Mouse (Mus musculus) forebrain, embryonic 14.5 days (tissue): ENCODE measurements around the gene Chrna1. TPM values are rescaled to one million over a fixed set of nuclear protein-coding genes. Genes with fewer than 3 reads are reported as not detected.

Experiments
- ATAC-seq: fragments of 200-750 bp; cut with Nextera tagmentation; 2 replicates; pipeline ENCODE4 v1.8.0; 2017; ENCODE audit warnings: mild to moderate bottlenecking, moderate library complexity
- DNase-seq: peaks from one replicate; pipeline ENCODE4 v3.0.0-alpha.2; 2015; ENCODE audit warnings: low spot score
- H3K27ac ChIP-seq: fragments of 300-500 bp; sonication (generic); 2 replicates; pipeline ENCODE4 v1.5.1; 2014; ENCODE audit warnings: low read depth, mild to moderate bottlenecking, control low read depth, low read length, moderate library complexity
- H3K27me3 ChIP-seq: fragments of 300-500 bp; sonication (generic); replicated peaks from 2 replicates; pipeline ENCODE4 v1.6.1; 2014; ENCODE audit warnings: low read length, control low read depth, mixed read lengths; ENCODE audit not compliant: control insufficient read depth, insufficient read depth
- H3K36me3 ChIP-seq: fragments of 300-500 bp; sonication (generic); 2 replicates; pipeline ENCODE4 v1.6.1; 2014; ENCODE audit warnings: low read length, control low read depth; ENCODE audit not compliant: control insufficient read depth, insufficient read depth
- H3K4me1 ChIP-seq: fragments of 300-500 bp; sonication (generic); 2 replicates; pipeline ENCODE4 v1.6.1; 2014; ENCODE audit warnings: antibody characterized with exemption, low read length, control low read depth; ENCODE audit not compliant: control insufficient read depth, insufficient read depth
- H3K4me2 ChIP-seq: fragments of 300-500 bp; sonication (generic); 2 replicates; pipeline ENCODE4 v1.6.1; 2014; ENCODE audit warnings: mild to moderate bottlenecking, control low read depth, low read length
- H3K4me3 ChIP-seq: fragments of 300-500 bp; sonication (generic); 2 replicates; pipeline ENCODE4 v1.5.1; 2014; ENCODE audit warnings: low read depth, low read length, control low read depth
- H3K9ac ChIP-seq: fragments of 300-500 bp; sonication (generic); 2 replicates; pipeline ENCODE4 v1.6.1; 2014; ENCODE audit warnings: mild to moderate bottlenecking, low read length, control low read depth, moderate library complexity
- H3K9me3 ChIP-seq: fragments of 300-500 bp; sonication (generic); replicated peaks from 2 replicates; pipeline ENCODE4 v1.6.1; 2016; ENCODE audit warnings: low read length, control low read depth, mixed read lengths; ENCODE audit not compliant: control insufficient read depth
- whole genome bisulfite sequencing: fragments of 180-500 bp; shearing (Covaris S2); extraction: QIAGEN DNeasy Blood & Tissue Kit; methylation state at CpG from one replicate; pipeline ENCODE4 v1.1.7; 2014; 5-methylcytosine and 5-hydroxymethylcytosine counted together
- polyA plus RNA-seq: library from polyadenylated mRNA; unstranded; fragments of >200 nt; fragmentation: Nextera tagmentation; extraction: Ambion mirVana; gene quantifications from 2 replicates; pipeline ENCODE4 v1.2.1, GENCODE M21; 2014

Chrna1 gene
- polyA plus RNA-seq, 1 experiment from 2014 or later, result 0.09 TPM

DNA sequence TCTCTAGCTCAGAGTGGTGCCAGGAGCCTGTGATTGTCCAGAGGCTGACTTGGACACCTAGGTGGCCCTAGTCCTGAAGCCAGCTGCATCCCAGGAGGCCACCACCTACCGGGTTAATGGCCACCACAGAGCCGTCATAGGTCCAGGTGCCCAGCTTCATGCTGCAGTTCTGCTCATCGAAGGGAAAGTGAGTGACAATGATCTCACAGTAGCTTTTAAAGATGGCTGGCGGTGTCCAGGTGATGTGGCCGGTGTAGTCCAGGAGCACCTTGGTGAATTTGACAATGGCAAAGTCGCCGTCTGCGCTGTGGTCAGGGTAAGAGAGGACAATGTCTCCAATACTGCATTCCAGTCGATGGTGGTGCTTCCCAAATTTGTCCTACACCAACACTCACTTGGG lies 8.8 kb downstream of the Chrna1 start:
- Histone ChIP-seq H3K4me3 (no peak overlapping the region), H3K4me2 (no peak overlapping the region), H3K4me1 (peaks cover 4% of the 10 kb centered on the region; the same call in 1 of the 2 replicates), H3K36me3 (no peaks in the 10 kb centered on the region), H3K27me3 (no peaks in the 10 kb centered on the region), H3K9me3 (no peaks in the 10 kb centered on the region), H3K9ac (no peak overlapping the region), H3K27ac (no peak overlapping the region)
- DNase-seq (no peak), ATAC-seq (no peak)
- 95% methylated on average over 9 of the region's 9 CpGs for WGBS

DNA sequence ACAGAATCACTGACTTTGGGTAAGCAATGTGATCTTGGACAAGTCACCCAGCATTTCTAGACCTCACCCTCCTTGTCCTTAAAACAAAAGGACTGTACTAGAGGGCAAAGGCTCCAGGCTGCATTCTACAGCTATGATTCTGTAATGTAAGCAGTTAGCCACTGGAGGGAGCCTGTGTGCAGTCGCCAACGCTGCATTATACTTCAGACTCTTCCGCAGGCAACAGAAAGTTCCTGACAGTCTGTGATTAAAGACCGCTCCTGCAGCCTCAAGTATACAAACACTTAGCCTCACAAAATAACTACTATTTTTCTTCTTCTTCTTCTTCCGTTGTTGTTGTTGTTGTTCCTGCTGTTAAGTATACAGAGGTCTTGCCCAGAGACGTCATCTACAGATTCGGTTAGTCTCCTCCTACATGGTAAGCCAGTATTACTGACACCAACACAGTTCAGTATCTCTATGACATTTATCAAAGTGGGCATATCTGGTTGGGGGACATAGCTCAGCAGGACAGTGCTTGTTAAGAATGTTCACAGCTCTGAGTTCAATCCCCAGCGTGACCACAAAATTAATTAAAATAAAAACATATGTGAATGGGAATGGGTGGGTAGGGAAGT lies 13.0 kb downstream of the Chrna1 start:
- H3K27ac ChIP-seq, result no peak overlapping the region
- no peaks in the 10 kb centered on the region for H3K9me3 ChIP-seq
- 26% methylated on average over 8 of the region's 8 CpGs for whole genome bisulfite sequencing
- no peaks in the 10 kb centered on the region for H3K4me1 ChIP-seq
- DNase-seq (peak; percentile 82), ATAC-seq (peak; percentile 65)
- H3K4me3 ChIP-seq, result no peak overlapping the region
- H3K4me2 ChIP-seq, result 0 out of 2 replicates have a peak overlapping the region, but pooled peaks have one; percentile 26
- H3K9ac ChIP-seq, result no peak overlapping the region
- no peaks in the 10 kb centered on the region for H3K27me3 ChIP-seq
- H3K36me3 ChIP-seq, result no peaks in the 10 kb centered on the region

DNA sequence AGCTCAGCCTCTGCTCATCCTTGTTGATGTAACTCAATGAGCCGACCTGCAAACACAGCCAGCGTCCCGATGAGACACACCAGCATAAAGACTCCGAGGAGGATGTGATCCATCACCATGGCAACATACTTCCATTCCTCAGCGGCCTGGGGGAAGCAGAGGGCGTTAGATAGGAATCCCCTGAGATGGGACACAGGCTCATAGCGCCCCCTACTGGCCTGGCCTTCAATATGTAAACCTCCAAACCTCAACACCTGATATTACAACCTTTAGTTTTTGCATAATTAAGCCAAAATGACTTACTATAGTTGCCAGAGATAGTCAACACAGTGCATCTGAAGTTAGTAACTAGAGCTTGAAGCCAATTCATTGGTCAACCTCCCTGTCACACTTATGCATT lies 14.0 kb downstream of the Chrna1 start:
- WGBS, result 18% methylated on average over 7 of the region's 7 CpGs
- no peak overlapping the region for H3K4me3 ChIP-seq
- DNase-seq (peak; percentile 55), ATAC-seq (no peak)
- no peak overlapping the region for H3K9ac ChIP-seq
- H3K9me3 ChIP-seq, result no peaks in the 10 kb centered on the region
- H3K27ac ChIP-seq, result no peak overlapping the region
- no peaks in the 10 kb centered on the region for H3K36me3 ChIP-seq
- H3K4me2 ChIP-seq, result no peak overlapping the region
- H3K4me1 ChIP-seq, result peaks cover 4% of the 10 kb centered on the region; the same call in 1 of the 2 replicates
- no peaks in the 10 kb centered on the region for H3K27me3 ChIP-seq

DNA sequence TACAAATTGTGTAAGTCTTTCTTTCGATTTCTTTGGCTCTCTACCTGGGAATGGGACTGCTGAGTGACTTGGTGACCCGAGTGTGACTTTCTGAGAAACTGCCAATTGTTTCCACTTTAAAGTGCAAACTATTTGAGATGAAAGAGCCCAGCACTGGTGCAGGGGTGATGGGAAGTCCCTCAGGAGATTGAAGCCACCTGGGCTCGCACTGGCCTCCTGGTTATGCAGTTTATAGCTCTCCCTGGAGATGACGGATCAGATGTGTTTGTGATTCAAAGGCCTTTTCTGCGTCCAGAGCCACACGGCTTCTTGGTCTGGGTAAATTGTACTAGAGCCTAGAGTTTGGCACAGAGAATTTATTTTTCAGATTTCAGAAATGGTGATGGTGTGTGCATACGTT lies 16.4 kb downstream of the Chrna1 start:
- no peaks in the 10 kb centered on the region for H3K36me3 ChIP-seq
- ATAC-seq, result no peak
- H3K4me3 ChIP-seq, result no peak overlapping the region
- DNase-seq, result no peak
- H3K27me3 ChIP-seq, result no peaks in the 10 kb centered on the region
- H3K9me3 ChIP-seq, result no peaks in the 10 kb centered on the region
- H3K9ac ChIP-seq, result no peak overlapping the region
- H3K27ac ChIP-seq, result no peak overlapping the region
- H3K4me1 ChIP-seq, result peaks cover 4% of the 10 kb centered on the region; the same call in 1 of the 2 replicates
- 87% methylated on average over 7 of the region's 7 CpGs for WGBS
- no peak overlapping the region for H3K4me2 ChIP-seq

DNA sequence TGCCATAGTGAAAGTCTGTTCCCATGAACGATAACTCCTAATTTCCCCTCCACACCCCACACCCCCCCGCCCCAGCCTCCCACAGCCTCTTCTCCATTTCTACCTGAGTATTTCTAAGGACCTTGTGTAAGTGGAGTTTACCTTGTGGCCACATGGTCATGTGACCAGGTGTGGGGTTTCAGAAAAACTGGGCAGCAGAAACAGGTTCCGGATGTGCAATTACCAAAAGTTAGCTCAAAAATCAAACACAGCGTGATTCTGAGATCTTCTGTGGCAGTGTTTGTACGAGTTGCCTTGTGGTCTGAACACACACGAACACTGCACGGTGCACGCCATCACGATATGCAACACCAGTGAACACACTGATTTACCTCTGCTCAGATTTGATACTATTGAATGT lies 17.5 kb downstream of the Chrna1 start:
- Histone ChIP-seq H3K4me1 (peaks cover 4% of the 10 kb centered on the region; the same call in 1 of the 2 replicates), H3K9me3 (no peaks in the 10 kb centered on the region), H3K27me3 (no peaks in the 10 kb centered on the region), H3K9ac (no peak overlapping the region), H3K4me3 (no peak overlapping the region), H3K36me3 (no peaks in the 10 kb centered on the region), H3K4me2 (no peak overlapping the region), H3K27ac (no peak overlapping the region)
- 94% methylated on average over 9 of the region's 9 CpGs for WGBS
- ATAC-seq, result no peak
- no peak for DNase-seq

DNA sequence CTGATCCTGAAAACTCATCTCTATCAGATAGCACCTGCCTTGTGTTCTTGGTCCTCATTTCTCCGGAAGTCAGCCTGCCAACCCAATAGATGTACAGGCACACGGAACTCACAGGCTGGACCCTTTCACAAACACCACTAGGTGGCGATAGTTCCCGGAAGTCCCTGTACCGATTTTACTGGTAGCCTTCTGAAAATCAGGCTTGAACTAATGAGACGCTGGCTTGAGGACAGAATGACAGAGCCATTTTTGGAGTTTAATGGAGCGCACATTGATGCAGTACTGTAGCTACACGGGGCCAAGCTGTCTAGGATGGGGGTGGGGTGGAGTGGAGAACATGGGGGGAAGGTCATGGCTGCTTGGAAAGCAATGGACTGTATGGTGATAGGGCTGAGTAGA lies 18.5 kb downstream of the Chrna1 start:
- Histone ChIP-seq H3K27me3 (no peaks in the 10 kb centered on the region), H3K9ac (peak overlapping the region; percentile 54; the same call in 1 of the 2 replicates), H3K36me3 (no peaks in the 10 kb centered on the region), H3K4me2 (peak overlapping the region; percentile 66), H3K4me1 (peaks cover 4% of the 10 kb centered on the region; the same call in 1 of the 2 replicates), H3K9me3 (no peaks in the 10 kb centered on the region), H3K4me3 (peak overlapping the region; percentile 32), H3K27ac (no peak overlapping the region)
- DNase-seq (peak; percentile 89), ATAC-seq (peak; percentile 74)
- 2% methylated on average over 8 of the region's 8 CpGs for WGBS

DNA sequence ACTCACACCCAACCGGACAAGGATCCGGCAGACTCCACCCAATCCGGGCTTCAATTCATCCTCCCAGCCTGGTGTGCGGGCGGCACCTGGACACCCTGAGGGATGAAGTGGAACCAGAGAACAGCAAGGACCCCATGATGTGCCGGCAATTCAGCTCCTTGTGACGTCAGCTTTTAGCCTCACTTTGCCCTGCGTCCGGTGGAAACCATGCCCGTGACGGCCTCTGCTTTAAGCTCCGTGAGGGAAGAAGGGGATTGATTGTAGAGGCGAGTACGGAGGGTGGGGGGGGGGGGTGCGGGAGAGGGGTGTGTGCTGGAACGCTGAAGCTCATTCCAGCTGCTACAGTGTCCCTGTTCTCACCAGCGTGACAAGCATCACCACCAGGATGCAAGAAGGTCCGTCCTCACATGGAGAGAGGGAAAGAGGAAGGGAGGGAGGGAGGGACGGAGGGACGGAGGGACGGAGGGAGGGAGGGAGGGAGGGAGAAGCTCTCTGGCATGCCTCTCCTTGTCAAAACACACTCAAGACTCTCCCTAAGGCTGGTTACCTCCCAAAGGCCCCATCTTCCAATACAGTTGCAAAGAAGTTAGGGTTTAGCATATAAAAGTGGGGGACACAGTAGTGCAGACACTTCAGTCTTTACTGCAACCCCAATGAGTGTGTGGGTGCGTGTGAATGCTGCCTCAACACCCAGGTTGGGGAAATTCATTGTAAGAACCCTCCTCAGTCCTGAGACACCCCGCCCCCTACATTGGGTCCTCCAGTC lies 19.1 kb downstream of the Chrna1 start:
- Histone ChIP-seq H3K9ac (peak overlapping the region; percentile 54; the same call in 1 of the 2 replicates), H3K4me2 (peak overlapping the region; percentile 66), H3K9me3 (no peaks in the 10 kb centered on the region), H3K4me1 (peaks cover 4% of the 10 kb centered on the region; the same call in 1 of the 2 replicates), H3K27ac (no peak overlapping the region), H3K4me3 (peak overlapping the region; percentile 32), H3K27me3 (no peaks in the 10 kb centered on the region), H3K36me3 (no peaks in the 10 kb centered on the region)
- ATAC-seq (peak; percentile 52), DNase-seq (peak; percentile 32)
- WGBS, result under 1% methylated on average over 23 of the region's 23 CpGs

DNA sequence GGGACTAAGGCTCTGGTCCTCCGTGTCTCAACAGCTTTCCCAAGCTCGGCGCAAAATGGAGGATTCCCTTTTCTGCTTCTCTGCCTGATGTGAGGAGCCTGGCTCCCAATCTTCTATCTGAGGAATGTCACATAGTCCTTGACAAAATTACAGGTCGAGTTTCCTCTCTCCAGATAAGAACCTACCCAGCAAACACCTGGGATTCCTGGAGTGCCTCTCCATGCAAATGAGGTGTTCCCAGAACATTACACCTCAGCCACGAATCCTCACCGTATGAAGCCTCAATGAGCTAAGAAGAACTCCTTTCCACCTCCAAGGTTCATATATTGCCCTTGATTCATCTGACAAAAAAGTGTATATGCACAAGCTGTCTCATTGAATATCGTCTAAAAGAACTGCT lies 19.7 kb downstream of the Chrna1 start:
- H3K4me3 ChIP-seq, result peak overlapping the region; percentile 32
- H3K9me3 ChIP-seq, result no peaks in the 10 kb centered on the region
- no peaks in the 10 kb centered on the region for H3K27me3 ChIP-seq
- no peak overlapping the region for H3K27ac ChIP-seq
- DNase-seq, result no peak
- ATAC-seq, result no peak
- peaks cover 4% of the 10 kb centered on the region; the same call in 1 of the 2 replicates for H3K4me1 ChIP-seq
- no peak overlapping the region for H3K9ac ChIP-seq
- no peaks in the 10 kb centered on the region for H3K36me3 ChIP-seq
- peak overlapping the region; percentile 66 for H3K4me2 ChIP-seq
- WGBS, result 37% methylated on average over 7 of the region's 7 CpGs

DNA sequence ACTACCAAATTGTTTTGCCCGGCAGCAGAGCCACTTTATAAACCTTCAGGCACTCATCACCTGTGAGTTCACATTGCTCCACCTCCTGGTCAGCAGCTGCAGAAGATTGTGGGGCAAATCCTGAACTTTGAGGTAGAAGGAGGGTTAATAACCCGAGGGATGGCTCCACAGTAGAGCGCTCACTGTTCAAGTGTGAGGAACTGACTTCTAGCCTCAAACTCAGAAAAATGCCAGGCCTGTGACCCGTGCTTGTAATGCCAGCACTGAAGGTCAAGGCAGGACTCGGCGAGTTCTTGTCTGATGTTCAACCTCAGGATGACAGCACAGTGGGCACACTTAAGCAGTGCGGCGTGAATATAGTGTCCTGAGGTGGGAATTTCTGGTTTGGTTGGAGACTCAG lies 22.2 kb downstream of the Chrna1 start:
- Histone ChIP-seq H3K4me3 (no peak overlapping the region), H3K27ac (no peak overlapping the region), H3K36me3 (no peaks in the 10 kb centered on the region), H3K9me3 (no peaks in the 10 kb centered on the region), H3K4me1 (peaks cover 4% of the 10 kb centered on the region; the same call in 1 of the 2 replicates), H3K27me3 (no peaks in the 10 kb centered on the region), H3K4me2 (no peak overlapping the region), H3K9ac (no peak overlapping the region)
- ATAC-seq (no peak), DNase-seq (no peak)
- 89% methylated on average over 8 of the region's 8 CpGs for WGBS
